Mouse (Mus musculus) MEL-GATA-1-ER (cell line): ENCODE data around the gene Ucp1.
A peak's percentile ranks its signal among the peaks of the same experiment; 100 is the strongest.

Experiments used
- DNase-seq: peaks from one replicate; pipeline ENCODE4 v3.0.0-alpha.2; 2012; ENCODE audit warnings: low read depth; ENCODE audit errors: extremely low read depth

The Ucp1 gene

GRCm38 (mm10) chr8:83331899-83332697 lies 41.9 kb downstream of the Ucp1 start, which contains the start of gene Elmod2:
TSS of gene Elmod2 (minus strand) at chr8:83332486.
- peak; percentile 77 for DNase-seq

- no peak for DNase-seq
Observed at GRCm38 (mm10) chr8:83332864-83333263, 42.7 kb downstream of the Ucp1 start.

GRCm38 (mm10) chr8:83342076-83342475 lies 51.9 kb downstream of the Ucp1 start:
- DNase-seq: no peak

- no peak for DNase-seq
Observed at GRCm38 (mm10) chr8:83342693-83343092, 52.5 kb downstream of the Ucp1 start.
